Mouse (Mus musculus): ENCODE data around the gene Anp32e. TPM values are rescaled to one million over a fixed set of nuclear protein-coding genes. Genes with fewer than 3 reads are reported as not detected.
"Not testable (repeated sequence)": the region's sequence is repeated elsewhere in the genome, so short reads cannot be mapped to it uniquely, and the experiment has no call there.

Gene Anp32e
- polyA plus RNA-seq, 1 experiment, result 48.5 TPM

DNA sequence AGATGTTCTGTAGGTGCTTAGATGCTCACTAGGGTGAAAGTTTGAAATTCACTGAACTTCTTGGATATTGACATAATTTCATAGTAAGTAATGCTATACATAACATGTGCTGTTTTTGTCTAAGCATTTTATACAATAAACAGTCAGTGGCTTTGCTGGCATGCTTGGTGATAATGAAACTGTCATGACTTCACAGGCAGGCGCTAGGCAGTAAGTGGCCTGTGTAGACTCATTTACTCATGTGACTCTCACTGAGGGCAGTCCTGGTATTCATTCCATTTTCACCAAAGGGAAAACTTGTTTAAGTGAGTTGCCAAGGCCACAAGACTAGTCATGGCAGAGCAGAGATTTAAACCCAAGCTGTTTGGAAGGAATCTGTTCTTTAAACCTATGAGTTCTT, 40.2 kb downstream of the Anp32e start:
- Histone ChIP-seq H3K4me2 (ENCODE audit: low read depth) (no peak overlapping the region), H3K4me3 (no peak overlapping the region), H3K27me3 (ENCODE audit: control insufficient read depth, insufficient read depth, insufficient read length) (no peaks in the 10 kb centered on the region), H3K36me3 (ENCODE audit: control insufficient read depth, insufficient read depth) (no peaks in the 10 kb centered on the region), H3ac (ENCODE audit: control insufficient read depth, insufficient read length) (no peak overlapping the region), H3K79me2 (ENCODE audit: control insufficient read depth, insufficient read depth) (no peaks in the 10 kb centered on the region)
- TF ChIP-seq MYOD1 (IDR thresholded peaks at IDR 0.05; ENCODE audit: control insufficient read depth in 1 of 3, insufficient read length in 2 of 3, low read depth in 2 of 3), result no peak
- TF ChIP-seq E2F4 (IDR thresholded peaks at IDR 0.05; ENCODE audit: insufficient read depth), result no peak
- no peak for TF ChIP-seq POLR2A (IDR thresholded peaks at IDR 0.05; ENCODE audit: insufficient read length, low read depth)
- no peak for TF ChIP-seq POLR2AphosphoS2 (IDR thresholded peaks at IDR 0.05; ENCODE audit: insufficient read length, low read depth)
- TF ChIP-seq USF1 (IDR thresholded peaks at IDR 0.05; ENCODE audit: low read depth), result no peak
- TF ChIP-seq MYOG (IDR thresholded peaks at IDR 0.05; ENCODE audit: control insufficient read depth in 1 of 3, insufficient read depth in 1 of 3, insufficient read length in 2 of 3, low read depth in 2 of 3), result no peak
- TF ChIP-seq CEBPB (IDR thresholded peaks at IDR 0.05; ENCODE audit: insufficient read depth, poor library complexity, severe bottlenecking), result no peak
- no peak for TF ChIP-seq TCF3 (IDR thresholded peaks at IDR 0.05; ENCODE audit: insufficient read length, low read depth)
- TF ChIP-seq SRF (IDR thresholded peaks at IDR 0.05; ENCODE audit: control insufficient read depth, insufficient read length, low read depth), result no peak
- no peak for TF ChIP-seq MAX (IDR thresholded peaks at IDR 0.05; ENCODE audit: low read depth)
- TF ChIP-seq TCF12 (IDR thresholded peaks at IDR 0.05; ENCODE audit: insufficient read depth, poor library complexity, severe bottlenecking), result no peak
- no peak for TF ChIP-seq REST (IDR thresholded peaks at IDR 0.05; ENCODE audit: insufficient read depth, insufficient read length)

DNA sequence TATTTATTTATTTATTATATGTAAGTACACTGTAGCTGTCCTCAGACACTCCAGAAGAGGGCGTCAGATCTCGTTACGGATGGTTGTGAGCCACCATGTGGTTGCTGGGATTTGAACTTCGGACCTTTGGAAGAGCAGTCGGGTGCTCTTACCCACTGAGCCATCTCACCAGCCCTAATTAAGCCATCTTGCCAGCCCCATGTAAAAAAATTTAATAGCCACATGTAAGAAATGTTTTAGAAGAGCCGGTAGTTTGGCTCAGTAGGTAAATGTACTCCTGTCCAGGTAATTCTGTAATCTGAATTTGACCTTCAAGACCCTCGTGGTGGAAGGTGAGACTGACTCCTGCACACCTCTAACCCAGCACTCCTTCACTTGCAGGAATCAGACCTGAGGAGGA, 41.6 kb downstream of the Anp32e start:
- not testable (repeated sequence) for H3K27me3 ChIP-seq (ENCODE audit: control insufficient read depth, insufficient read depth, insufficient read length); H3K79me2 ChIP-seq (ENCODE audit: control insufficient read depth, insufficient read depth); H3K4me3 ChIP-seq; H3ac ChIP-seq (ENCODE audit: control insufficient read depth, insufficient read length); H3K4me2 ChIP-seq (ENCODE audit: low read depth); H3K36me3 ChIP-seq (ENCODE audit: control insufficient read depth, insufficient read depth)

DNA sequence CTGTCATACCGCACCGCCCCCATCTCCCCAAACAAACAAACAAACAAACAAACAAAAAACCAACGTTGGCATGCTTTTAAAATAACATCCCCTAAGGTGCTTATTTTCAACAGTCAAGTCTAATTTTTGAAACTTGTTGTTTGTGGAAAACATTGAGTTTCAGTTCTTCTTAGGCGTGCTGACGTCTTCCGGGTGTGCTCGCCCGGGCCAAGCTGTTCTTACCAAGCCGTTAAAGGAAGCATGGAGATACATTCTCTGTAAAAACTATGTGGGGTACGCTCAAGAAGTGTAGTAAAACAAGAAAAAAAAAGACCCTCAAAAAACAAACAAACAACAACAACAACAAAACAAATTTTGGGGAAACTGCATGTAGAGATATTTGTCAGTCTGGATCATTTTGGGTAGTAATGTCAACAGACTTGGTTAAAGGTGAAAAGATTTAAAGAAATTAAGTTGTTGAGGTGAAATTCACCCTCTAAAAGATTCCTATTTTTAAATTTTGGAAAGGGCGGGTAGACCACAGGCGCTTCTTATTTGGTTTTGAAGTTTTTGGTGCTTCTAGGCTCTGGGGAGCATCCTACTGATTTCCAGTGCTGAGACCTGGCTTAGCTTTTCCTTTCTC, 43.3 kb downstream of the Anp32e start:
- no peaks in the 10 kb centered on the region for H3K36me3 ChIP-seq (ENCODE audit: control insufficient read depth, insufficient read depth)
- H3ac ChIP-seq (ENCODE audit: control insufficient read depth, insufficient read length), result no peak overlapping the region
- H3K4me3 ChIP-seq, result no peak overlapping the region
- no peaks in the 10 kb centered on the region for H3K27me3 ChIP-seq (ENCODE audit: control insufficient read depth, insufficient read depth, insufficient read length)
- TF ChIP-seq E2F4 (IDR thresholded peaks at IDR 0.05; ENCODE audit: insufficient read depth) (no peak), TCF3 (IDR thresholded peaks at IDR 0.05; ENCODE audit: insufficient read length, low read depth) (no peak), TCF12 (IDR thresholded peaks at IDR 0.05; ENCODE audit: insufficient read depth, poor library complexity, severe bottlenecking) (no peak), USF1 (IDR thresholded peaks at IDR 0.05; ENCODE audit: low read depth) (no peak), POLR2A (IDR thresholded peaks at IDR 0.05; ENCODE audit: insufficient read length, low read depth) (no peak), POLR2AphosphoS2 (IDR thresholded peaks at IDR 0.05; ENCODE audit: insufficient read length, low read depth) (no peak), SRF (IDR thresholded peaks at IDR 0.05; ENCODE audit: control insufficient read depth, insufficient read length, low read depth) (no peak), MYOG (IDR thresholded peaks at IDR 0.05; ENCODE audit: control insufficient read depth in 1 of 3, insufficient read depth in 1 of 3, insufficient read length in 2 of 3, low read depth in 2 of 3) (no peak), MAX (IDR thresholded peaks at IDR 0.05; ENCODE audit: low read depth) (no peak), MYOD1 (IDR thresholded peaks at IDR 0.05; ENCODE audit: control insufficient read depth in 1 of 3, insufficient read length in 2 of 3, low read depth in 2 of 3) (no peak), CEBPB (IDR thresholded peaks at IDR 0.05; ENCODE audit: insufficient read depth, poor library complexity, severe bottlenecking) (no peak)
- H3K4me2 ChIP-seq (ENCODE audit: low read depth), result no peak overlapping the region
- no peaks in the 10 kb centered on the region for H3K79me2 ChIP-seq (ENCODE audit: control insufficient read depth, insufficient read depth)

DNA sequence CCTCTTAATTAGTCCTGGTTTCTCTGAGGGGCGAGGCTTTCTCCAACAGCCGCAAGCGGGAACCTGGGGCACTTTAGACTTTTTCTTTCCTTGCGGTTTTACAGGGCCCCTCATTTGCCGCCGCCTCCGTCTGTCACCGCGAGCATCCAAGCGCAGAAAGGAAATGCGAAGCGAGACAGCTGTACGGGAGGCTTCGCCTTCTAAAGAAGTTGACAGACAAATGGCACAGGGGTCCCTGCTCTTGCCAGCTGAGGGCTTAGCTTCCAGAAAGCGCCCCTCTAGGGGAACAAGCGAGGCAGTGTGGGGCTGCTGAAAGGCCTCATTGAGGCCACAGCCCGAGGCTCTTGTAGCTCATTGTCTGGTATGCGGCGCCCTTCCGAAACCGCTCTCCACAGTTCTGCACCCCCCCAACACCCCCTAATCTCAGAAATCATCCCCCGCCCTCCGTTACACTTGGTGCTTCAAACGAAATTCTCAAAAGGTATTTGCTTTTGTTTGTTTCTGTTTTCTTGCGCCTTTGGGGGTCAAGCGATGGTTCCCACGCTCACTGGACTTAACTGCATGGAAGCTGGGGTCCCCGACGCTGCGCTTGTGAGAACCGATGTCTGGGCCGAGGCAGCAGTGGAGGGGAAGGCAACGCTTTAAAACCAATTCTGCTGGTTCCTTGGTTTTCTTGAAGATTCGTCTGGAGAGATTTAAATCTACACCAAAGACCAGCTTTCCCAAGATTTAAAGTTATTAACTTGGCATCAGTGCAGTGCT, 44.0 kb downstream of the Anp32e start:
- Histone ChIP-seq H3K4me3 (no peak overlapping the region), H3K79me2 (ENCODE audit: control insufficient read depth, insufficient read depth) (no peaks in the 10 kb centered on the region)
- TF ChIP-seq MAX (IDR thresholded peaks at IDR 0.05; ENCODE audit: low read depth), result no peak
- TF ChIP-seq POLR2A (IDR thresholded peaks at IDR 0.05; ENCODE audit: insufficient read length, low read depth), result no peak
- no peak for TF ChIP-seq USF1 (IDR thresholded peaks at IDR 0.05; ENCODE audit: low read depth)
- no peak for TF ChIP-seq TCF3 (IDR thresholded peaks at IDR 0.05; ENCODE audit: insufficient read length, low read depth)
- no peak for TF ChIP-seq SRF (IDR thresholded peaks at IDR 0.05; ENCODE audit: control insufficient read depth, insufficient read length, low read depth)
- no peak for TF ChIP-seq REST (IDR thresholded peaks at IDR 0.05; ENCODE audit: insufficient read depth, insufficient read length)
- no peak for TF ChIP-seq CEBPB (IDR thresholded peaks at IDR 0.05; ENCODE audit: insufficient read depth, poor library complexity, severe bottlenecking)
- TF ChIP-seq TCF12 (IDR thresholded peaks at IDR 0.05; ENCODE audit: insufficient read depth, poor library complexity, severe bottlenecking), result no peak
- no peak for TF ChIP-seq MYOD1 (IDR thresholded peaks at IDR 0.05; ENCODE audit: control insufficient read depth in 1 of 3, insufficient read length in 2 of 3, low read depth in 2 of 3)

DNA sequence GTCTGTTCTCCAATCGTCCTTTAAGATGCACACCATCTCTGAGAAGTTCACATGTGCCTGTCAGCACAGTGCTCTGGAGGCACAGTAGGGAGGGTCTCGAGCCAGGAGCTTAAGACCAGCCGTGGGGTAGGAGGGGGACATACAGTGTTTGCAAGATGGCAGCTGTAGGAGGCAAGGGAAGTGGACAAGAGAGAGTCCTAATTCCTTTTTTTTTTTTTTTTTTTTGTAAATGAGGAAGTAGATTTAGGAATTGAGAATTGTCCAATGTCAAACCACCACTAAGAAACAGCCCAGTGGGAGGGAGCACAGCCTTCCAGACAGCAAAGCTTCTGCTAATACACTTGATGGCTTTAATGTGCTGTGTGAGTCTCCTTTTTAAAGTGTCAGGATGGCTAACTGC, 48.0 kb downstream of the Anp32e start:
- Histone ChIP-seq H3K4me3 (no peak overlapping the region), H3ac (ENCODE audit: control insufficient read depth, insufficient read length) (no peak overlapping the region), H3K36me3 (ENCODE audit: control insufficient read depth, insufficient read depth) (no peaks in the 10 kb centered on the region), H3K79me2 (ENCODE audit: control insufficient read depth, insufficient read depth) (no peaks in the 10 kb centered on the region), H3K4me2 (ENCODE audit: low read depth) (no peak overlapping the region), H3K27me3 (ENCODE audit: control insufficient read depth, insufficient read depth, insufficient read length) (no peaks in the 10 kb centered on the region)
- TF ChIP-seq MYOD1 (IDR thresholded peaks at IDR 0.05; ENCODE audit: control insufficient read depth in 1 of 3, insufficient read length in 2 of 3, low read depth in 2 of 3), result no peak
- no peak for TF ChIP-seq POLR2AphosphoS2 (IDR thresholded peaks at IDR 0.05; ENCODE audit: insufficient read length, low read depth)
- no peak for TF ChIP-seq MAX (IDR thresholded peaks at IDR 0.05; ENCODE audit: low read depth)
- TF ChIP-seq USF1 (IDR thresholded peaks at IDR 0.05; ENCODE audit: low read depth), result no peak
- TF ChIP-seq REST (IDR thresholded peaks at IDR 0.05; ENCODE audit: insufficient read depth, insufficient read length), result no peak
- no peak for TF ChIP-seq CEBPB (IDR thresholded peaks at IDR 0.05; ENCODE audit: insufficient read depth, poor library complexity, severe bottlenecking)

More for the DNA sequence above, 44.0 kb downstream of the Anp32e start:
- Histone ChIP-seq H3K4me2 (ENCODE audit: low read depth) (no peak overlapping the region), H3ac (ENCODE audit: control insufficient read depth, insufficient read length) (no peak overlapping the region), H3K36me3 (ENCODE audit: control insufficient read depth, insufficient read depth) (no peaks in the 10 kb centered on the region), H3K27me3 (ENCODE audit: control insufficient read depth, insufficient read depth, insufficient read length) (no peaks in the 10 kb centered on the region)

DNA sequence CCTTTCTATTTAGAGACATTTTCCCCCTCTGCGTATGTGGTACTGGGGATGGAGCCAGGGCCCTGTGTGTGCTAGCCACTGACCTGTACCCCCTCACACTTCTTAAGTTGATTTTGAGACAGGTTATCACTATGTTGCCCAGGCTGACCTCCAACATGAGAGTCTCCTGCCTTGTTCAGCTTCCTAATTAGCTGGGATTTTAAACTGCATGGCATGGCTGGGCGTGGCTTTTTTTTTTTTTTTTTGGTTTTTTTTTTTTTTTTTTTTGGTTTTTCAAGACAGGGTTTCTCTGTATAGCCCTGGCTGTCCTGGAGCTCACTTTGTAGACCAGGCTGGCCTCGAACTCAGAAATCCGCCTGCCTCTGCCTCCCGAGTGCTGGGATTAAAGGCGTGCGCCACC, 48.5 kb downstream of the Anp32e start:
- not testable (repeated sequence) for H3K36me3 ChIP-seq (ENCODE audit: control insufficient read depth, insufficient read depth); H3K4me3 ChIP-seq; H3K4me2 ChIP-seq (ENCODE audit: low read depth); H3ac ChIP-seq (ENCODE audit: control insufficient read depth, insufficient read length); H3K79me2 ChIP-seq (ENCODE audit: control insufficient read depth, insufficient read depth); H3K27me3 ChIP-seq (ENCODE audit: control insufficient read depth, insufficient read depth, insufficient read length)

Measured in myocyte (in vitro differentiated cells).